Mouse (Mus musculus): ENCODE measurements around the gene Trabd.

- TF ChIP-seq POLR2A (IDR thresholded peaks at IDR 0.05; ENCODE audit: low read depth, low read length) (no peak), CTCF (IDR thresholded peaks at IDR 0.05; ENCODE audit: extremely low read depth, insufficient read length, insufficient replicate concordance, low read depth, low read length) (no peak)
Observed at GRCm38 (mm10) chr15:89118007-89118406, 43.1 kb downstream of the Trabd start.

Measured in small intestine, adult 2 months (tissue).